In genomic region chr10:80226416-80227165, GRCm38 (mm10) we compare ENCODE assay signal across 8 mouse cellular contexts. TPM values are rescaled to one million over a fixed set of nuclear protein-coding genes. Genes with fewer than 3 reads are reported as not detected.
DNase-seq lines count a peak whose midpoint lies in the region; ATAC-seq lines count a peak whose summit lies in the region.

Mum1 (plus strand) TSS chr10:80226434.

- 1% methylated on average over 28 of the region's 75 CpGs for WGBS in hindbrain, embryonic 14.5 days

- peaks cover 26% of the 10 kb centered on the region for H3K36me3 ChIP-seq in hindbrain, embryonic 14.5 days (replicated peaks; ENCODE audit: control insufficient read depth, insufficient read depth)

- H3K9ac ChIP-seq in hindbrain, embryonic 14.5 days, result peak within 1 kb of the TSS; percentile 88

- no peaks in the 10 kb centered on the region for H3K27me3 ChIP-seq in hindbrain, embryonic 14.5 days (ENCODE audit: control insufficient read depth, insufficient read depth, low read length)

- peak within 1 kb of the TSS; percentile 96 for H3K27ac ChIP-seq in hindbrain, embryonic 14.5 days

- peak within 1 kb of the TSS; percentile 74 for H3K4me3 ChIP-seq in hindbrain, embryonic 14.5 days (replicated peaks; ENCODE audit: low read length)

- peak; percentile 96 for ATAC-seq in hindbrain, embryonic 14.5 days (ENCODE audit: low FRiP score)

- no peaks in the 10 kb centered on the region for H3K9me3 ChIP-seq in hindbrain, embryonic 14.5 days (ENCODE audit: control insufficient read depth, low read length)

- peak within 1 kb of the TSS; percentile 89 for H3K4me2 ChIP-seq in hindbrain, embryonic 14.5 days (replicated peaks)

- peaks cover 26% of the 10 kb centered on the region for H3K4me1 ChIP-seq in hindbrain, embryonic 14.5 days (replicated peaks; ENCODE audit: control insufficient read depth, insufficient read depth, low read length)

- peak; percentile 97 for DNase-seq in T-cell, adult 2 months (ENCODE audit: low spot score)
- peak; percentile 97 to 99 for DNase-seq in cerebellum, postnatal 25 days
- peak; percentile 95 to 97 for DNase-seq in frontal cortex, postnatal 25 days (ENCODE audit: low spot score in 2 of 2)
- peak; percentile 92 for DNase-seq in hindbrain, embryonic 14.5 days (ENCODE audit: low spot score)
- DNase-seq in layer of hippocampus, postnatal 36 days, result peak; percentile 99
- DNase-seq in lung, postnatal 36 days, result peak; percentile 100
- DNase-seq in right cerebral cortex, adult 18-20 months, result peak; percentile 100
- peak; percentile 96 for DNase-seq in urinary bladder, postnatal 10 days (ENCODE audit: low spot score)

RNA-seq across cellular contexts. Expression of gene Mum1, which starts in this region (rescaled TPM):
- polyA plus RNA-seq in hindbrain, embryonic 14.5 days (2014; fragmentation: Nextera tagmentation; extraction: Ambion mirVana), result 29.0 and 32.9 TPM in 2 replicates
- total RNA-seq in layer of hippocampus, postnatal 36 days (2021), result 10 to 100 TPM; 35.6 to 39.6 TPM

Comparison
In these comparisons a context has a peak if more than half of its experiments do, and no peak if none do; other contexts are left out.
1. Peak in every context shown above with its lines: DNase-seq, ATAC-seq, H3K4me3 ChIP-seq and H3K27ac ChIP-seq.